Mouse (Mus musculus) thymus, adult 2 months (tissue): ENCODE measurements at regions not wholly inside any gene's neighbourhood (a gene's known extent, or its start where the extent isn't known, plus 50 kb on each side); places are given as distances from the start of the nearest gene placed in this dataset.

Experiments used
- CTCF ChIP-seq: fragments of 200-500 bp; IDR thresholded peaks from 2 replicates; pipeline ENCODE4 v1.5.1; 2012; ENCODE audit warnings: mild to moderate bottlenecking, control low read depth, low read length, moderate library complexity, borderline replicate concordance; ENCODE audit not compliant: control insufficient read depth, poor library complexity, insufficient read depth; ENCODE audit errors: extremely low read depth
- POLR2A ChIP-seq: fragments of 200-500 bp; IDR thresholded peaks from 2 replicates; pipeline ENCODE4 v1.6.1; 2012; ENCODE audit warnings: mild to moderate bottlenecking, low read length, control low read depth, moderate library complexity; ENCODE audit not compliant: control insufficient read depth, poor library complexity, insufficient read depth; ENCODE audit errors: extremely low read depth

GRCm38 (mm10) chr12:112415926-112416473 is 73.2 kb upstream of the A530016L24Rik start:
- TF ChIP-seq POLR2A, result no peak
- TF ChIP-seq CTCF, result no peak
